Mouse (Mus musculus) myocyte (in vitro differentiated cells): ENCODE results near the gene Cd3eap.

ENCODE experiments used
- CEBPB ChIP-seq: IDR thresholded peaks from 2 replicates; pipeline ENCODE4 v1.6.1; 2011; ENCODE audit warnings: mild to moderate bottlenecking, moderate library complexity; ENCODE audit not compliant: poor library complexity, insufficient read depth, severe bottlenecking
- POLR2AphosphoS2 ChIP-seq: IDR thresholded peaks from one replicate; pipeline ENCODE4 v1.6.1; 2011; ENCODE audit warnings: low read depth, control low read depth; ENCODE audit not compliant: insufficient read length
- SRF ChIP-seq: IDR thresholded peaks from one replicate; pipeline ENCODE4 v1.6.1; 2011; ENCODE audit warnings: low read depth; ENCODE audit not compliant: control insufficient read depth, insufficient read length
- USF1 ChIP-seq: IDR thresholded peaks from one replicate; pipeline ENCODE4 v1.6.1; 2011; ENCODE audit warnings: low read depth, mild to moderate bottlenecking, control low read depth, moderate library complexity

DNA sequence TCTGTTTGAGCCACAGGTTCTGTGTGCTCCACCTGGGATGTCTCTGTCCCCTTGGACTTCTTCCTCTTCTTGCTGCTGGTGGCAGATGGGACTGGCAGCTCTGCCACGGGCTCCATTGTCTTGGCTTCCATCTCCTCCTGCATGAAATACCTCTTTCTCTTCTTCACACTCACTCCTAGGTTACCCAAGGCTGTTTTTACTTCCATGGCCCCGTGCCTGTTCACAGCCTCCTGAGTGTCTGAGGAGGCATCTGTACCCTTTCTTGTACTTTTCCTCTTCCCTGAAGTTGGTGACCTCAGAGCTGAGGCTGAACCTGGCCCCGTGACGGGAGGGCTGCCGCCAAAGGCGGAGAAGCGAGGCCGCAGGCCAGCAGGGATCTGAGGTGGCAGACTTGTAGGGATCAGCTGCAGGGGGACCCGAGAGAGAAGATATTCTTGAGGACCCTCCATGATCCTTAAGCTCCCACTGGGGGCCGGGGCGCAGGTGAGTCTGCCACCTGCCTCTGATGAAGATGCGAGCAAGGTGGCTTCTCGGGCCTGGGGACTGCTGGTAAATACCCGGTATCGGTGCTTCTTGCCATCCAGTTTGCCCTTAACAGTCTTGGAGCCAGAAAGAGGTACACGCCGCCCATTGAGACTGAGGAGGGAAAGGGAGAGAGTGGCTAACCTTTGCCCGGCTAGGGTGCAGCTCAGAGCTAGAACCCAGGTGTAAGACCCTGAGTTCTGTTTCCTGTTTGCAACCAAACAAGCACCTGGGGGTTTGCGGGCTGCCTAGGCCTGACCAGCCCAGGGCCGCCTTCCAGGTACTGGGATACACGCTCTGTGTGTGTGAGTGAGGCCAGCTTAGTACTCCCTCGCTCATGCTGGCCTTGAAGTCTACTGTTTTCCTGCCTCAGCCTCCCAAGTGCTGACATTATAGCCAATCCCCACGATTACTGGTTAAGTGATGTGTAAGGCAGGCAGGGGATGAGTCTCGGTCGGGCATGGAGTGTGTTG is 1.6 kb downstream of the Cd3eap start:
- TF ChIP-seq CEBPB: no peak
- TF ChIP-seq POLR2AphosphoS2: no peak
- no peak for TF ChIP-seq USF1
- no peak for TF ChIP-seq SRF
